Mouse (Mus musculus) gastrocnemius, postnatal 4 days (tissue): ENCODE measurements around the gene Dync1i2. TPM values are rescaled to one million over a fixed set of nuclear protein-coding genes. Genes with fewer than 3 reads are reported as not detected.

Experiments
- DNase-seq, 2 experiments: peaks; one replicate each; pipeline ENCODE4 v3.0.0; 2021 to 2022; ENCODE audit warnings: low spot score in 2 of 2, mixed read lengths in 2 of 2
- long read RNA-seq, 2 experiments: library from polyadenylated mRNA; stranded (forward); transcript quantifications; one replicate each; pipeline ENCODE4 v2.0.0; 2021
- total RNA-seq, 2 experiments: library from RNA; stranded (reverse); gene quantifications; 2 replicates each; pipeline ENCODE4 v1.2.3; 2021

The Dync1i2 gene
- 10 to 100 TPM; 75.4 to 75.5 TPM for total RNA-seq
- long read RNA-seq, experiment 1, transcript Dync1i2-201 (16 exons, 2,631 nt), result major isoform, 59 of 121 reads
- long read RNA-seq, experiment 1, transcript Dync1i2-204 (16 exons, 2,466 nt), result minor isoform, 46 of 121 reads
- long read RNA-seq, experiment 1, partial matches to known transcripts, result 8 of 121 reads
- long read RNA-seq, experiment 1, other reads (novel, unspliced or antisense), result 6 of 121 reads
- long read RNA-seq, experiment 2, transcript Dync1i2-204 (16 exons, 2,466 nt), result minor isoform, 43 of 124 reads
- long read RNA-seq, experiment 2, transcript Dync1i2-201 (16 exons, 2,631 nt), result major isoform, 60 of 124 reads
- long read RNA-seq, experiment 2, partial matches to known transcripts, result 12 of 124 reads
- long read RNA-seq, experiment 2, other reads (novel, unspliced or antisense), result 9 of 124 reads

GRCm38 (mm10) chr2:71211591-71212359, at the start of gene Dync1i2:
Gene Dync1i2, plus strand, starts transcription at chr2:71211706.
- peak; percentile 80 to 91 for DNase-seq

- no peak for DNase-seq
These were observed 48.5 kb upstream of the Dync1i2 start for GRCm38 (mm10) chr2:71162831-71163621.

GRCm38 (mm10) chr2:71167211-71167610, 44.3 kb upstream of the Dync1i2 start:
- no peak for DNase-seq

GRCm38 (mm10) chr2:71168461-71169021, 43.0 kb upstream of the Dync1i2 start:
- peak in 1 of 2 experiments; percentile 36 for DNase-seq

GRCm38 (mm10) chr2:71173031-71173430, 38.5 kb upstream of the Dync1i2 start:
- no peak for DNase-seq

- DNase-seq, result no peak
These were observed 34.9 kb upstream of the Dync1i2 start for GRCm38 (mm10) chr2:71176329-71177249.

GRCm38 (mm10) chr2:71177250-71177615, 34.3 kb upstream of the Dync1i2 start:
- no peak for DNase-seq

- DNase-seq, result no peak
These were observed 33.7 kb upstream of the Dync1i2 start for GRCm38 (mm10) chr2:71177760-71178159.

GRCm38 (mm10) chr2:71179716-71180115, 31.8 kb upstream of the Dync1i2 start:
- no peak for DNase-seq

- DNase-seq, result no peak
These were observed 30.8 kb upstream of the Dync1i2 start for GRCm38 (mm10) chr2:71180566-71181217.

- DNase-seq, result no peak
These were observed 23.6 kb upstream of the Dync1i2 start for GRCm38 (mm10) chr2:71187950-71188349.

- no peak for DNase-seq
These were observed 22.6 kb upstream of the Dync1i2 start for GRCm38 (mm10) chr2:71188861-71189260.

GRCm38 (mm10) chr2:71191391-71192194, 19.9 kb upstream of the Dync1i2 start:
- DNase-seq, result no peak

GRCm38 (mm10) chr2:71192195-71192807, 19.2 kb upstream of the Dync1i2 start:
- no peak for DNase-seq

- DNase-seq, result no peak
These were observed 17.2 kb upstream of the Dync1i2 start for GRCm38 (mm10) chr2:71194137-71194960.

- no peak for DNase-seq
These were observed 14.6 kb upstream of the Dync1i2 start for GRCm38 (mm10) chr2:71196947-71197346.

- no peak for DNase-seq
These were observed 12.6 kb upstream of the Dync1i2 start for GRCm38 (mm10) chr2:71198907-71199306.
